Mouse (Mus musculus): Measurements from ENCODE around the gene Rnf144b. TPM values are rescaled to one million over a fixed set of nuclear protein-coding genes. Genes with fewer than 3 reads are reported as not detected.
A peak's percentile ranks its signal among the peaks of the same experiment; 100 is the strongest.

Rnf144b gene
- polyA plus RNA-seq, 1 experiment from 2014 or later = 3.1 TPM

GRCm38 (mm10) chr13:47194695-47195094, 72.2 kb downstream of the Rnf144b start:
- H3K36me3 ChIP-seq (ENCODE audit: control insufficient read depth, insufficient read depth, low read length) = no peaks in the 10 kb centered on the region
- H3K27me3 ChIP-seq (ENCODE audit: control insufficient read depth, insufficient read depth, low read length) = peaks cover 9% of the 10 kb centered on the region
- H3K4me2 ChIP-seq (ENCODE audit: low read depth, low read length) = peak overlapping the region; percentile 60
- ATAC-seq (ENCODE audit: insufficient read depth, low FRiP score) = no peak
- H3K9me3 ChIP-seq (replicated peaks; ENCODE audit: control insufficient read depth, low read length) = no peaks in the 10 kb centered on the region
- peak overlapping the region; percentile 53 for H3K4me3 ChIP-seq (replicated peaks; ENCODE audit: low read length)
- peak overlapping the region; percentile 69 for H3K9ac ChIP-seq (ENCODE audit: low read length)
- peak overlapping the region; percentile 73 for H3K27ac ChIP-seq (ENCODE audit: low read length)
- WGBS = 12% methylated on average over 11 of the region's 11 CpGs
- H3K4me1 ChIP-seq (ENCODE audit: control insufficient read depth, insufficient read depth, low read length) = peaks cover 7% of the 10 kb centered on the region; the same call in 1 of the 2 replicates

- H3K9me3 ChIP-seq (replicated peaks; ENCODE audit: control insufficient read depth, low read length) = no peaks in the 10 kb centered on the region
- peak overlapping the region; percentile 60 for H3K4me2 ChIP-seq (ENCODE audit: low read depth, low read length)
- H3K4me3 ChIP-seq (replicated peaks; ENCODE audit: low read length) = peak overlapping the region; percentile 53
- H3K9ac ChIP-seq (ENCODE audit: low read length) = no peak overlapping the region
- H3K4me1 ChIP-seq (ENCODE audit: control insufficient read depth, insufficient read depth, low read length) = peaks cover 7% of the 10 kb centered on the region; the same call in 1 of the 2 replicates
- 28% methylated on average over 4 of the region's 4 CpGs for WGBS
- no peak overlapping the region for H3K27ac ChIP-seq (ENCODE audit: low read length)
- no peaks in the 10 kb centered on the region for H3K36me3 ChIP-seq (ENCODE audit: control insufficient read depth, insufficient read depth, low read length)
- H3K27me3 ChIP-seq (ENCODE audit: control insufficient read depth, insufficient read depth, low read length) = peaks cover 9% of the 10 kb centered on the region
- no peak for ATAC-seq (ENCODE audit: insufficient read depth, low FRiP score)
Observed at GRCm38 (mm10) chr13:47195491-47195890, 73.0 kb downstream of the Rnf144b start.

- no peaks in the 10 kb centered on the region for H3K9me3 ChIP-seq (replicated peaks; ENCODE audit: control insufficient read depth, low read length)
- no peak overlapping the region for H3K4me3 ChIP-seq (replicated peaks; ENCODE audit: low read length)
- peaks cover under 1% of the 10 kb centered on the region; the same call in 1 of the 2 replicates for H3K27me3 ChIP-seq (ENCODE audit: control insufficient read depth, insufficient read depth, low read length)
- H3K36me3 ChIP-seq (ENCODE audit: control insufficient read depth, insufficient read depth, low read length) = no peaks in the 10 kb centered on the region
- no peak for ATAC-seq (ENCODE audit: insufficient read depth, low FRiP score)
- H3K27ac ChIP-seq (ENCODE audit: low read length) = no peak overlapping the region
- H3K4me2 ChIP-seq (ENCODE audit: low read depth, low read length) = no peak overlapping the region
- WGBS = 63% methylated on average over 12 of the region's 12 CpGs
- no peak overlapping the region for H3K9ac ChIP-seq (ENCODE audit: low read length)
- H3K4me1 ChIP-seq (ENCODE audit: control insufficient read depth, insufficient read depth, low read length) = peaks cover under 1% of the 10 kb centered on the region; the same call in 1 of the 2 replicates
Observed at GRCm38 (mm10) chr13:47200011-47200670, 77.7 kb downstream of the Rnf144b start.

DNA sequence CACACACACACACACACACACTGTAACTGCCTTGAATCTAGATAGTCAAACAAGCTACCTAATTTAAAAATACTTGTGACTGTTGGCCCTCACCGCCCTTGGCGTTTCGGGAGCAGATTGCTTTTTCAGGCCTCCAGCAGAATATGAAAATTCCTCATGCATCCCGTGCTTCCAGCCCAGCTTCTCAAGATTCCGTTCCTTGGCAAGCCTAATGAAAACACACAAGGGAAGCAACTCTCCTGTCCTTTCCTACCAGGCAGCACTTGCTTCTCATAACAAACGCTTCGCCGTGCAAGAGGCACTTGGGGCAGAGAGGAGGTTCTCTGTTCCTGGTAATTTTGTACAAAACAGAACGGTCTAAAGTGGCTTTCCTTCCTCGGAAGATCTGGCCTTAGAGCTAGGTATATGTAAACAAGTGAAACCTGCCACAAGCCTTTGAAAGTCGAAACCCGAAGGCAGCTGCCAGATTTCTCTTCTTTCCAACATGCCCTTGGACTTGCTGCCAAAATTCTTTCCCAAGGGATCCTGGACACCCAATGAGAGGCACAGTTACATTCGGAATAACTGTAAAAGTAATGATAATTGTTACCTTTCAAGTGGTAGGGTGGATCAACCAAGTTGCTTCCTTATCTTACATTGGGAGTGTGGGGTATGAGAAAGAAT, 79.6 kb downstream of the Rnf144b start:
- no peak overlapping the region for H3K4me3 ChIP-seq (replicated peaks; ENCODE audit: low read length)
- H3K27ac ChIP-seq (ENCODE audit: low read length) = peak overlapping the region; percentile 38; the same call in 1 of the 2 replicates
- H3K4me2 ChIP-seq (ENCODE audit: low read depth, low read length) = no peak overlapping the region
- no peaks in the 10 kb centered on the region for H3K4me1 ChIP-seq (ENCODE audit: control insufficient read depth, insufficient read depth, low read length)
- 36% methylated on average over 13 of the region's 13 CpGs for WGBS
- no peak for ATAC-seq (ENCODE audit: insufficient read depth, low FRiP score)
- no peaks in the 10 kb centered on the region for H3K27me3 ChIP-seq (ENCODE audit: control insufficient read depth, insufficient read depth, low read length)
- H3K9me3 ChIP-seq (replicated peaks; ENCODE audit: control insufficient read depth, low read length) = 0 out of 2 replicates have a peak, but pooled peaks cover 4% of the 10 kb centered on the region
- no peak overlapping the region for H3K9ac ChIP-seq (ENCODE audit: low read length)
- H3K36me3 ChIP-seq (ENCODE audit: control insufficient read depth, insufficient read depth, low read length) = no peaks in the 10 kb centered on the region

- no peaks in the 10 kb centered on the region; the same call in 1 of the 2 replicates for H3K4me1 ChIP-seq (ENCODE audit: control insufficient read depth, insufficient read depth, low read length)
- H3K9me3 ChIP-seq (replicated peaks; ENCODE audit: control insufficient read depth, low read length) = 0 out of 2 replicates have a peak, but pooled peaks cover 4% of the 10 kb centered on the region
- H3K4me2 ChIP-seq (ENCODE audit: low read depth, low read length) = no peak overlapping the region
- no peaks in the 10 kb centered on the region for H3K27me3 ChIP-seq (ENCODE audit: control insufficient read depth, insufficient read depth, low read length)
- no peak overlapping the region for H3K27ac ChIP-seq (ENCODE audit: low read length)
- H3K4me3 ChIP-seq (replicated peaks; ENCODE audit: low read length) = no peak overlapping the region
- H3K9ac ChIP-seq (ENCODE audit: low read length) = no peak overlapping the region
- WGBS = 67% methylated on average over 4 of the region's 4 CpGs
- ATAC-seq (ENCODE audit: insufficient read depth, low FRiP score) = no peak
- H3K36me3 ChIP-seq (ENCODE audit: control insufficient read depth, insufficient read depth, low read length) = no peaks in the 10 kb centered on the region
Observed at GRCm38 (mm10) chr13:47210496-47210895, 88.0 kb downstream of the Rnf144b start.

- H3K9me3 ChIP-seq (replicated peaks; ENCODE audit: control insufficient read depth, low read length) = 0 out of 2 replicates have a peak, but pooled peaks cover 4% of the 10 kb centered on the region
- H3K36me3 ChIP-seq (ENCODE audit: control insufficient read depth, insufficient read depth, low read length) = no peaks in the 10 kb centered on the region
- no peak overlapping the region for H3K27ac ChIP-seq (ENCODE audit: low read length)
- 49% methylated on average over 6 of the region's 6 CpGs for WGBS
- no peaks in the 10 kb centered on the region; the same call in 1 of the 2 replicates for H3K4me1 ChIP-seq (ENCODE audit: control insufficient read depth, insufficient read depth, low read length)
- no peak for ATAC-seq (ENCODE audit: insufficient read depth, low FRiP score)
- no peak overlapping the region for H3K9ac ChIP-seq (ENCODE audit: low read length)
- no peaks in the 10 kb centered on the region for H3K27me3 ChIP-seq (ENCODE audit: control insufficient read depth, insufficient read depth, low read length)
- H3K4me3 ChIP-seq (replicated peaks; ENCODE audit: low read length) = no peak overlapping the region
- no peak overlapping the region for H3K4me2 ChIP-seq (ENCODE audit: low read depth, low read length)
Observed at GRCm38 (mm10) chr13:47210992-47211391, 88.5 kb downstream of the Rnf144b start.

GRCm38 (mm10) chr13:47211581-47211980, 89.1 kb downstream of the Rnf144b start:
- H3K4me2 ChIP-seq (ENCODE audit: low read depth, low read length) = no peak overlapping the region
- no peaks in the 10 kb centered on the region; the same call in 1 of the 2 replicates for H3K4me1 ChIP-seq (ENCODE audit: control insufficient read depth, insufficient read depth, low read length)
- H3K27ac ChIP-seq (ENCODE audit: low read length) = no peak overlapping the region
- H3K9ac ChIP-seq (ENCODE audit: low read length) = no peak overlapping the region
- H3K36me3 ChIP-seq (ENCODE audit: control insufficient read depth, insufficient read depth, low read length) = no peaks in the 10 kb centered on the region
- WGBS = 78% methylated on average over 7 of the region's 7 CpGs
- H3K9me3 ChIP-seq (replicated peaks; ENCODE audit: control insufficient read depth, low read length) = 0 out of 2 replicates have a peak, but pooled peaks cover under 1% of the 10 kb centered on the region
- ATAC-seq (ENCODE audit: insufficient read depth, low FRiP score) = no peak
- no peaks in the 10 kb centered on the region for H3K27me3 ChIP-seq (ENCODE audit: control insufficient read depth, insufficient read depth, low read length)
- H3K4me3 ChIP-seq (replicated peaks; ENCODE audit: low read length) = no peak overlapping the region

GRCm38 (mm10) chr13:47213817-47214216, 91.4 kb downstream of the Rnf144b start:
- WGBS = 89% methylated on average over 10 of the region's 10 CpGs
- Histone ChIP-seq H3K27me3 (ENCODE audit: control insufficient read depth, insufficient read depth, low read length) (no peaks in the 10 kb centered on the region), H3K27ac (ENCODE audit: low read length) (no peak overlapping the region), H3K4me2 (ENCODE audit: low read depth, low read length) (no peak overlapping the region), H3K4me1 (ENCODE audit: control insufficient read depth, insufficient read depth, low read length) (no peaks in the 10 kb centered on the region; the same call in 1 of the 2 replicates), H3K36me3 (ENCODE audit: control insufficient read depth, insufficient read depth, low read length) (no peaks in the 10 kb centered on the region), H3K4me3 (replicated peaks; ENCODE audit: low read length) (no peak overlapping the region), H3K9ac (ENCODE audit: low read length) (no peak overlapping the region), H3K9me3 (replicated peaks; ENCODE audit: control insufficient read depth, low read length) (no peaks in the 10 kb centered on the region)
- ATAC-seq (ENCODE audit: insufficient read depth, low FRiP score) = no peak

DNA sequence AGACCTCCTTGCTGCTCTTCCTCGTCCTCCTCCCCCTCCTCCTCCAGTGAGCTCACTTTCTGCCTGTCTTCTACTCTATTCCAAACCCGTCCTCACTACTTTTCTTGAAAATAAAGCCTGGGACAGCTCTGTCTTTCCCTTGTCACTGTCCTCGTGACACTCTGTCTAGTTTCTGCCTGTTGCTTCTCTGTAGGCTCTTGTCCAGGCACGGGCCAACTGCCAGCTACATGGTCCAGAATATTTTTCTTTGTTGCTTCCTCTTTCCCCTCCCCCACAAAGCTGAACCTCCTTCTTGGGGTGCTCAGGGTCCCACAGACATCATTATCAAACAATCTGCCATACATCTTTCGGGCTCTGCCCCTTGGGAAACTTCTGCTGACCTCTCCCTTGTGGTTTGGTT, 92.4 kb downstream of the Rnf144b start:
- no peaks in the 10 kb centered on the region for H3K36me3 ChIP-seq (ENCODE audit: control insufficient read depth, insufficient read depth, low read length)
- WGBS = 62% methylated on average over 5 of the region's 5 CpGs
- no peak overlapping the region for H3K9ac ChIP-seq (ENCODE audit: low read length)
- H3K9me3 ChIP-seq (replicated peaks; ENCODE audit: control insufficient read depth, low read length) = no peaks in the 10 kb centered on the region
- no peaks in the 10 kb centered on the region for H3K27me3 ChIP-seq (ENCODE audit: control insufficient read depth, insufficient read depth, low read length)
- no peaks in the 10 kb centered on the region; the same call in 1 of the 2 replicates for H3K4me1 ChIP-seq (ENCODE audit: control insufficient read depth, insufficient read depth, low read length)
- H3K4me2 ChIP-seq (ENCODE audit: low read depth, low read length) = no peak overlapping the region
- ATAC-seq (ENCODE audit: insufficient read depth, low FRiP score) = no peak
- H3K27ac ChIP-seq (ENCODE audit: low read length) = no peak overlapping the region; the same call in 1 of the 2 replicates
- H3K4me3 ChIP-seq (replicated peaks; ENCODE audit: low read length) = no peak overlapping the region
